Mouse (Mus musculus) cerebellum, adult 2 months (tissue): ENCODE measurements at regions not wholly inside any gene's neighbourhood (a gene's known extent, or its start where the extent isn't known, plus 50 kb on each side); places are given as distances from the start of the nearest gene placed in this dataset.

ENCODE experiments used
- CTCF ChIP-seq: fragments of 200-500 bp; IDR thresholded peaks from 2 replicates; pipeline ENCODE4 v1.5.1; 2011; ENCODE audit warnings: low read depth, mild to moderate bottlenecking, control low read depth, low read length, moderate library complexity, borderline replicate concordance; ENCODE audit not compliant: insufficient read depth
- POLR2A ChIP-seq: fragments of 200-500 bp; IDR thresholded peaks from 2 replicates; pipeline ENCODE4 v1.6.1; 2011; ENCODE audit warnings: low read length, control low read depth, borderline replicate concordance; ENCODE audit not compliant: insufficient read depth

GRCm38 (mm10) chr4:124266573-124266972 is 344.0 kb downstream of the 3100002H09Rik start:
- TF ChIP-seq POLR2A, result no peak
- TF ChIP-seq CTCF, result no peak
